Mouse (Mus musculus): ENCODE measurements around the gene Gm5798.
"Not testable (repeated sequence)": the region's sequence is repeated elsewhere in the genome, so short reads cannot be mapped to it uniquely, and the experiment has no call there.

The Gm5798 gene

DNA sequence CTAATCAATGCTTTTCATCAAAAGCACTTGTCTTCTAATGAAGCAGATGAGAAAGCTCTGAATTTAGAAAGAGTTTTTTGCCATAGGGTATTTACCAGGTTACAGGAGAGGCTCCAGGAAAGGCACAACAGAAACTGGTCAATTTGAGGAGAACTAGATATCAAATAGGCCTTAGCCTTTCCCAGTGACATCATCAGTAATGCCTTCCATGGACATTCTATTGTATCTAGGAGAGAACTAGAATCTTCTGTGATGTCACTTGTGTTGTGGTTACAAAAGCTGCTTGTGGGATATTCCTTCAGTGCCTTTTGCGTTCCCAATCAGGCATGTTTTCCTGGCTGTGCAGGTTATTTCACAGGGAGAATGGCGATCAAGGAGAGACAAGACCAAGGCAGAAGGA, at the start of gene Gm5798:
Gm5798 (plus strand) TSS at position 301 of the 400 bp plus-strand sequence.
- not testable (repeated sequence) for DNase-seq

DNA sequence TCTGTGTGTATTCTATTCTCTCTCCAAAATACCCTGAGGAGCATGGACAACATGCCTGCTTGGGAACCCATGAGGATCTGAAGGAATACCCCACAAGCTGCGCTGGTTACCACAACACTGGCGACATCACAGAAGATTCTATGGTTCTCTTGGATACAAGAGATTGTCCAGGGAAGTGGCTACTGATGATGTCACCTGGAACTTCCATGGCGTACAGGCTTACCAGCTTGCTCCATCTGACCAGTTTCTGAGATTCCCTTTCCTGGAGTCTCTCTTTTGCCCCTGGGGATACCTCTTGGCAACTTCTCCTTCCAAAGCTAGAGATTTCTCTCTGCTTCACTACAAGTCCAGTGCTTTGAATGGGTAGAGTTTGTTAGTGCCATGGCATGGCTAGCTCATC, 37.9 kb downstream of the Gm5798 start, which contains the start of gene Gm7945:
Gm7945 (minus strand) TSS at position 101 of the 400 bp plus-strand sequence.
- DNase-seq = not testable (repeated sequence)

All from cerebellum, adult 11-12 months (tissue).